Mouse (Mus musculus) thymus, postnatal 14 days (tissue): ENCODE measurements at regions not wholly inside any gene's neighbourhood (a gene's known extent, or its start where the extent isn't known, plus 50 kb on each side); places are given as distances from the start of the nearest gene placed in this dataset.

Experiments used
- DNase-seq: peaks from one replicate; pipeline ENCODE4 v3.0.0; 2021

- no peak for DNase-seq
These were observed 404.0 kb upstream of the Acvr2a start for GRCm38 (mm10) chr2:48409876-48410275.

- DNase-seq = no peak
These were observed 402.5 kb upstream of the Acvr2a start for GRCm38 (mm10) chr2:48411392-48411791.

GRCm38 (mm10) chr2:48412683-48413440, 401.0 kb upstream of the Acvr2a start:
- DNase-seq = peak; percentile 7

- no peak for DNase-seq
These were observed 399.1 kb upstream of the Acvr2a start for GRCm38 (mm10) chr2:48414596-48415481.

GRCm38 (mm10) chr2:48416207-48416750, 397.6 kb upstream of the Acvr2a start:
- DNase-seq = no peak

- no peak for DNase-seq
These were observed 396.8 kb upstream of the Acvr2a start for GRCm38 (mm10) chr2:48417000-48417596.

GRCm38 (mm10) chr2:48420791-48421190, 393.1 kb upstream of the Acvr2a start:
- no peak for DNase-seq

GRCm38 (mm10) chr2:48423861-48424442, 390.0 kb upstream of the Acvr2a start:
- DNase-seq = no peak

- no peak for DNase-seq
These were observed 389.3 kb upstream of the Acvr2a start for GRCm38 (mm10) chr2:48424562-48424961.

- no peak for DNase-seq
These were observed 388.5 kb upstream of the Acvr2a start for GRCm38 (mm10) chr2:48425200-48426090.

GRCm38 (mm10) chr2:48432545-48432944, 381.4 kb upstream of the Acvr2a start:
- DNase-seq = no peak

- no peak for DNase-seq
These were observed 372.5 kb upstream of the Acvr2a start for GRCm38 (mm10) chr2:48441296-48441990.

GRCm38 (mm10) chr2:48441991-48442544, 371.8 kb upstream of the Acvr2a start:
- no peak for DNase-seq

- no peak for DNase-seq
These were observed 367.9 kb upstream of the Acvr2a start for GRCm38 (mm10) chr2:48445898-48446604.

- DNase-seq = no peak
These were observed 367.3 kb upstream of the Acvr2a start for GRCm38 (mm10) chr2:48446617-48447016.

GRCm38 (mm10) chr2:48449165-48449842, 364.6 kb upstream of the Acvr2a start:
- no peak for DNase-seq

- no peak for DNase-seq
These were observed 357.6 kb upstream of the Acvr2a start for GRCm38 (mm10) chr2:48456072-48457040.

GRCm38 (mm10) chr2:48457117-48457516, 356.8 kb upstream of the Acvr2a start:
- no peak for DNase-seq
